Mouse (Mus musculus) ovary, postnatal 10 days (tissue): Measurements from ENCODE around the gene Ghitm.
"Not testable (repeated sequence)": the region's sequence is repeated elsewhere in the genome, so short reads cannot be mapped to it uniquely, and the experiment has no call there.

Source experiments
- DNase-seq: peaks from one replicate; pipeline ENCODE4 v3.0.0; 2022; ENCODE audit warnings: low spot score

The Ghitm gene

GRCm38 (mm10) chr14:37135127-37135593, at the start of gene Ghitm:
TSS of gene Ghitm (minus strand) at chr14:37135272.
- peak; percentile 78 for DNase-seq

GRCm38 (mm10) chr14:37184871-37185270, 49.8 kb upstream of the Ghitm start:
- DNase-seq = no peak

DNA sequence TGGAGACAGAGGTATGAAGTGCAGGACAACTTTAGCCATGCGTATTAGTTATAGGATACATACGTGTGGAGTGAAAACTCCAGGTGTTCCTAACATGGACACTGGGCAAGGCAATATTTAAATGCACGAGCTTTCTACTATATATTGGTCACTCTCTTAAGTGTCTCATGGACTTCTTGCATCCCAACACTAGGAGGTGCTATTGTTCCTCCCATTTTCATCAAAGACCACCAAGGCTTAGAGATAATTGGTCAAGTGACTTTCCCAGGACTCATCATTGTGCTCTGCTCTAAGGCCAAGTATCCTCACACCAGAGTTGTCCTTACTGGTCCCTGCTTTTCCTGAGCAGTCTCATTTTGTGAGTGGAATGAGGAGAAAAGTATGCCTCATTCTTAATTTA, 39.4 kb upstream of the Ghitm start:
- no peak for DNase-seq

- no peak for DNase-seq
Measured at GRCm38 (mm10) chr14:37165266-37165926, 30.3 kb upstream of the Ghitm start.

DNA sequence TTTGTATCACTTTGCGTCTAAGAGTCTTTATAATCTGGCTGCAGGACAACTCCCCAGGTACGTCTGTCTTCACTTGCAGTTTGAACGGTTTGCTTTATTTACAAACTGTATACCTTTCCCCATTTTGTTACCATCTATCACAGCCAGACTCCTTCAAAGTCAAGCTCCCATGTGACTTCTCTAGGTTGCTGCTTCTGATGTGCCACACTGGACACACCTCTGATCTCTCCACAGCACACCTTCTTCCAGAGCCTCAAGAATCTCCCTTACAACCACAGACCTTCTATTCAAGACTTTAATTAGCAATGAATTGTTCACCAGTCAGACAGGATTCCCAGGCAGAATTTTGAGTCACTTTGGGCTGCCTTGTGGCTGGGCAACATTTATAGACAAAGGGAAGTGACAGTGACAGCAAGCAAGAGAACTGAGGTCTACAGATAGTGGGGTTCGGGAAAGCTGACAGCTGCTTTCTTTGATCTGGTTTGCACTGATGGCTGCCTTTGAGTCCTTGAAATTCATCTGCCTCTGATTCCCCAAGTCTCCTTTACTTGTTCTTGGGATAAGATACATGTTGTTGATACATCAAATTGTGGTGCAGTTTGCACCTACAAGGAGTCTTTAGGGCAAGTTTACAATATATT, 29.4 kb upstream of the Ghitm start:
- no peak for DNase-seq

- no peak for DNase-seq
Measured at GRCm38 (mm10) chr14:37163277-37163956, 28.3 kb upstream of the Ghitm start.

DNA sequence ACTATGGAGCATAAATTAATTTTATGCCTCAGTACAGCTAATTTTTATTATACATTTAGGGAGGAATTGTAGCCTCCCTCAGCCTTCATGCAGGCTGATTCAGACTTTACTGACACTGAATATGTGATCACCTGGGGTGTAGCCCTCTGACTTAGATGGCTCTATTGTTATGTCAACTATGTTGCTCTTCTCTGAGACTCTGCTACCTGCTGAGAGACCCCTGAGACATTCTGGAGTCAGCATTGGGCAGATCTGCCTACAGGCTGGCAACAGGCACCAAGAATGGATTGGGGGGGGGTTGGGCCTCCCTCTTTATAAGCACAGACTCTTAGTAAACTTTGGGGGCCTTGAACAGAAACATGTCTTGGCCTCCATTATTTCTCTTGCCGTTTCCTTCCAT, 19.3 kb upstream of the Ghitm start:
- DNase-seq = no peak

GRCm38 (mm10) chr14:37139051-37139710, 4.1 kb upstream of the Ghitm start:
- no peak for DNase-seq

- DNase-seq = not testable (repeated sequence)
Measured at GRCm38 (mm10) chr14:37137596-37137995, 2.5 kb upstream of the Ghitm start.

DNA sequence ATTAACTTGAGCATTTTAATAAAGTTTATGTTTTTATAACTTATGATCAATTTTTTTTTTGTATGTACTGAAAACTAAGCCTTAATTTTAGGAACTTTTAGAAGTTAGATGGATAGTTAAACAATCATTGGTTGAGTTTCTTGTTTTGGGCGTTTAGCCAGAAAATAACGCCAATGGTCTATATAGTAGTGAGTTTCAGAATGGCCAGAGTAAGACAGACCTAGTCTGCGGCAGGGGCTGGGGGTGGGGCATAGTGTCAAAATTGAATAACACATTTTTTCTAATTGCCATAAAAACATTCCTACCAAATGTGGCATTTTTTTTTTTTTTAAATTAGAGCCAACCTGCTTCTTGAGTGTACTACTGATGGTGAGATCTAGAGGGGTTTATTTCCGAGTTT, 1.0 kb upstream of the Ghitm start:
- DNase-seq = no peak

DNA sequence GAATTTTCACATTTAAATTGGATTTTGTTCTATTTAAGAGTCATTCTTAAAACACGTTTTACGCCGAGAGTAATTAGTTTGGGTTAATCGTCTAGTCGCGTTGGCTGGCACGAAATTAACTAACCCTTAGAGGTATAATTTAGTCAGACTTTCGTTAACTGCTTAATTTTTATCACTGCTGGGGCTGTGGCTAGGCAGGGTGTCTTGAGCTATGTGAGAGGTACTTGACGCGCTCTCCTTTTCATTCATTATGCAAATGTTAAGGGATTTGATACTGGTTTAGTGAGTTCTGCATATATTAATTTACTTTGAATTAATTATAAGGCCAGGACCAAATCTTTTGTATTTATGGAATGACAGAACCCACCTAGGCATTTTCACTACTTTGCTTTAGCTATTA, 599 bp upstream of the Ghitm start:
- no peak for DNase-seq

- DNase-seq = no peak
Measured at GRCm38 (mm10) chr14:37134304-37135126, 557 bp downstream of the Ghitm start.

DNA sequence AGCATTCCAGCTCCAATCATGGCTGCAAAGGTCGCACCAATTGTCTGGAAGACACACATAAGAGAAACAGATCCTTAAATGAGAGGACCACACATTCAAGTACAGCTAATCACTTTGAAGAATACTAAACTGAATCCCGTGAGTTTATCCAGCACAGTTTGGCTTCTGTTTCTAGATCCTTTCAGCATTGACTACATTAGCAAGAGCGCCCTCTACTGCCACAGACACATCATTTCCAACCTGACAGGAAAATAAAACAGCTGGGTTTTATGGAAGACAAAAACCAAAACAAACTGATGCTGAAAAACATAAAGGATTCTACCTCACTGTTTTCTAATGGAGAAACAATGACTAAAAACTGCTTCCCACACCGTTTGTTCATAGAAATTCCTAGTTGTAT, 7.4 kb downstream of the Ghitm start:
- no peak for DNase-seq

GRCm38 (mm10) chr14:37119233-37119632, 15.8 kb downstream of the Ghitm start:
- no peak for DNase-seq

DNA sequence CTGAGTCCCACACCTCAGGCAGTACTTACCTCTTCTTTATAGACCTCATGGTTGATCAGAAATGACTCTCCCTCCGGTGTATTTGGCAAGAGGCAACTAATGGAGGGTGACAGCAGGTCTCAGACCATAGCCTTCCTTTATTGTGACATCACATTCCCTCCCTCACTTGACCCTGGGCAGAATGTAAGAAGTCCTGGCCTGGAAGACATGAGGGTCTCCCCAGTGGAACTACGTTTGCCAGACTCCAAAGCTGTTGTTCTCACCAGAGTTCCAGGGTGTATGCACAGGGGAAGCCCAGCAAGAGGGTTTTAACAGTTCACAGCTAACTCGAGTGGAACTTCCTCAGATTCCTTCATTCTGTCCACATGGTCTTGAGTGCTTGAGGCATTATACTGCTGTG, 21.1 kb downstream of the Ghitm start, which contains the start of gene 2610528A11Rik:
Gene 2610528A11Rik, minus strand, starts transcription at position 101 of the 400 bp plus-strand sequence.
- no peak for DNase-seq

GRCm38 (mm10) chr14:37112931-37113330, 22.1 kb downstream of the Ghitm start:
- DNase-seq = no peak

GRCm38 (mm10) chr14:37111371-37111770, 23.7 kb downstream of the Ghitm start:
- DNase-seq = no peak

GRCm38 (mm10) chr14:37110456-37110855, 24.6 kb downstream of the Ghitm start:
- no peak for DNase-seq

DNA sequence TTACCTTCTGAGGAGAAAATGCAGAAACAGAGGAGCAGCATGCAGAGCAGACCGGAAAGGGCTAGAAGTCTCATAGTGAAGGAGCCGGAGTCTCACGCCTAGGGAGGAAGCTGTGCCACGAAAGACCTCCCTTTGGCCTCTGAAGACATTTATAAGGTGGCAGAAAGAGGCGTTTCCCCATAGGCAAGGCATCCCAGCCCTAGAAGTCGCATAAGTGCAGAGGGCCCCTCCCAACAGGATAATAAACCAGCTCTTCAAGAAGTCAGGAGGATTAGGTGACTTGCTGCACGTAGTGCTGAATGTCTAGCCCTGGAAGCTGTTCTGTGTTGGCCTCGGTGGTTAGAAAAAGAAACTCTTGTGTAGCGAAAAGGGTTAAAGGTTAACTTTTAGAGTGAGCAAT, 25.1 kb downstream of the Ghitm start:
- no peak for DNase-seq

DNA sequence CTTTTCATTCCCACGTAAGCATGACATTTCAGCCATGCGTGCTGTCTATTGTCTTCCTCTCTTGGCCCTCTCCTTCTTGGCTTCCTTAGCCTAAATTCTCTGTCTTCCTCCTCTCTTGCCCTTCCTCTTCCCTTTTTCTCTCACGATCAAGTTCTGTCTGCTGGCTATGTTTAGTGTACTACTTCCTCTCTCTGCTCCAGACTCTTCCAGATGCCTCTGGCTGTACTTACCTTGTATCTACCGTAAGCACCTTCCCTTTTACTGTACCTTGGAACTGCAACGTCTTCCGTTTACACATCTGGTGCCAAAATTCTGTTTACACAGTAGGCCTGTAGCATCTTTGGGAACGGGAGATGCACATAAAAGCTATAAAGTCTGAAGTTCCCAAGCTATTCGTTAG, 25.6 kb downstream of the Ghitm start:
- DNase-seq = no peak

- DNase-seq = no peak
Measured at GRCm38 (mm10) chr14:37105846-37106245, 29.2 kb downstream of the Ghitm start.

DNA sequence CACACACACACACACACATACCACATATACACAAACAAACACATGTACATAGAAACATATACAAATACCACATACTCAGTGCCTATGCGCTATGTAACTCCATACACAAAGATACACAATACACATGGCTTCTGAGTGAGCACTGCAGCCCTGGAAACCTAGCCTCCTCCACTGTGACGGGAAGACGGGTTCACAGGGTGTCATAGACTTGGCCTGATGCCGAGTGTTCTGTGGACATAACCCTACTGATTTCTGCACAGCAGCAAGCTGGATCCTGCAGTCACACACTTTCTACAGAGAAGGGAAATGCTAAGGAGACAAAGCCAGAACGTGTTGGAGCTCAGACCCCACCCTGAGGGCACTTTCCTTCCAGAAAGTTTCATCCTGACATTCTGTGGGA, 30.3 kb downstream of the Ghitm start:
- no peak for DNase-seq
